Mouse (Mus musculus): ENCODE measurements at regions not wholly inside any gene's neighbourhood (a gene's known extent, or its start where the extent isn't known, plus 50 kb on each side); places are given as distances from the start of the nearest gene placed in this dataset.

DNA sequence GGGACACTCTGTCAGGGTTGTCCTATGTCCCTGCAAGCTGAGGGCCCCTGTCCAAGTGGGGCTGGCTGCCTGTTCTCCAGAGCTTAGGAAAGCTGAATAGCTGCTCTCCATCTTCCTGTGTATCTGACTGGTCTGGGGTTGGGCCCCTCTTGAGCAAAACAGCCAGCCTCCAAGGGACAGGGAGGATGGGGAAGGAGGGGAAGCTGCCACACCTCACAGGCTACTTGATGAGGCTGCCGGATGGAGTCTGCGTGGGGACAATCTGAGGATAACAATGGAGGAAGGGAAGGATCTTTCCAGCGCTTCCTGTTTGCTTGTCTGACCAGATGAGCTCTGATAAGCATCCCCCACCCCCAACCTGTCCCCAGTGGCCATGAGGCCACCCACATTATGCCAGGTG lies 57.1 kb upstream of the Ccnd1 start:
- no peak for DNase-seq (ENCODE audit: low spot score in 2 of 2)

DNA sequence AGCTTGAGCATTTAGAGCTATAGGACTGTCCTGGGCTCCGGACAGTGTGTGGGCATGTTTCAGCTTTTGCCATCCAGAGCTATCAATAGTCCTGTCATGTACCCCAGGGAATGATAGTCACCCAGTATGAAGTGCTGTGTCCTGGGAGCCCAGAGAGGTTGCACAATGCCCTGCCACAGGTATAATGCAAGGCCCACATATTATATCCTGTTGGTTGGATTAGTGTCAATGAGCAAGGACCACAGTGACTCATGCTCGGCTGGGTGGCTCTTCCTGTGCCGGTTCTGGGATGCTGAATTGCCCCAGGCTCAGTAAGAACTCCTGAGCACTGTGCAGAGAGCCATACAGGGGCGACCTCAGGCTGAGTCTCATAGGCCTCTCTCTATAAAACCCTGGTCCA lies 54.5 kb upstream of the Ccnd1 start:
- DNase-seq (ENCODE audit: low spot score in 2 of 2) = no peak

DNA sequence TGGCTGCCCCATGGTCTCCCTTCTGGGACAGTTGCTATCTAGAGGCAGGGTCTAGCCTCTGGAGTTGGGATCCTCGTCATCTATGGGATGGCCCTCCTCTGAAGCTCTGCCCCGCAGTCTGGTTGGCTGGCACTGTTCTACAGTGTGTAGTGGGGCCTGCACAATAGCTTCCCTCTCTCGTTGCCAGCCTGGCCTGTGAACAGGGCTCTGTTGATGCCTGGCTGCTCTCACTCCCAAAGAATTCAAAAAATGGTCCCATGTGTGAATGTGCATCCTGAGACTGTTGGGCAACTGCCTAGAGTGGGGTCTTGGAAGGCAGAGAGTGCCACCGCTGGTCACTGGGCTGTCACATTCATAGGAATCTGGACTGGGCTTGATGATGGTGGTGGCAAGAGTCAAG lies 53.8 kb upstream of the Ccnd1 start:
- no peak for DNase-seq (ENCODE audit: low spot score in 2 of 2)

DNA sequence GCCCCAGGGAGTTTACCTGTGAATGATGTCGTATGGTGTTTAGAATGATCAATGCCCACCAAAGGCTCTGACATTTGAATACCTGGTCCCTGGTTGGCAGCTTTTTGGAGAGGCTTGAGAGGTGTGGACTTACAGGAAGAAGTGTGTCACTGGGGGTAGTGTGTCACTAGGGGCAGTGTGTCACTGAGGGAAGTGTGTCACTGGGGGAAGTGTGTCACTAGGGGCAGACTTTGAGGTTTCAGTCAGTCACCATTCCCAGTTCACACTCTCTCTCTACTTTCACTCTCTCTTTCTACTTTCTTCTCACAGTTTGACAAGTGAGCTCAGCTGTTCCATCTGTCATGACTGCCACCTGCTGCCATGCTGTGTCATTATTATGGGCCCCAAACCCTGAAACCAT lies 52.0 kb upstream of the Ccnd1 start:
- no peak for DNase-seq (ENCODE audit: low spot score in 2 of 2)
